Mouse (Mus musculus) neural tube, embryonic 12.5 days (tissue): ENCODE data around the gene Olfm2. TPM values are rescaled to one million over a fixed set of nuclear protein-coding genes. Genes with fewer than 3 reads are reported as not detected.

Source experiments
- ATAC-seq: fragments of 200-750 bp; cut with Nextera tagmentation; 2 replicates; pipeline ENCODE4 v1.8.0; 2017; ENCODE audit warnings: low read depth, mild to moderate bottlenecking, moderate TSS enrichment, moderate library complexity; ENCODE audit not compliant: low FRiP score
- H3K27ac ChIP-seq: fragments of 300-500 bp; sonication (generic); 2 replicates; pipeline ENCODE4 v1.5.1; 2016
- H3K27me3 ChIP-seq: fragments of 300-500 bp; sonication (generic); replicated peaks from 2 replicates; pipeline ENCODE4 v1.6.1; 2016; ENCODE audit warnings: mild to moderate bottlenecking
- H3K36me3 ChIP-seq: fragments of 300-500 bp; sonication (generic); 2 replicates; pipeline ENCODE4 v1.6.1; 2016; ENCODE audit warnings: mild to moderate bottlenecking
- H3K4me1 ChIP-seq: fragments of 300-500 bp; sonication (generic); 2 replicates; pipeline ENCODE4 v1.6.1; 2016
- H3K4me2 ChIP-seq: fragments of 300-500 bp; sonication (generic); replicated peaks from 2 replicates; pipeline ENCODE4 v1.6.1; 2016; ENCODE audit warnings: mild to moderate bottlenecking
- H3K4me3 ChIP-seq: fragments of 300-500 bp; sonication (generic); 2 replicates; pipeline ENCODE4 v1.5.1; 2016
- H3K9ac ChIP-seq: fragments of 300-500 bp; sonication (generic); 2 replicates; pipeline ENCODE4 v1.6.1; 2016; ENCODE audit warnings: mild to moderate bottlenecking
- H3K9me3 ChIP-seq: fragments of 300-500 bp; sonication (generic); 2 replicates; pipeline ENCODE4 v1.6.1; 2016; ENCODE audit warnings: mild to moderate bottlenecking
- WGBS: fragments of 180-500 bp; shearing (Covaris S2); methylation state at CpG from one replicate; pipeline ENCODE4 v1.1.7; 2016; 5-methylcytosine and 5-hydroxymethylcytosine counted together
- polyA plus RNA-seq: library from polyadenylated mRNA; unstranded; fragments of >200 nt; fragmentation: Nextera tagmentation; extraction: Ambion mirVana; gene quantifications from 2 replicates; pipeline ENCODE4 v1.2.1, GENCODE M21; 2016

The Olfm2 gene
- polyA plus RNA-seq, 1 experiment from 2014 or later, result 89.8 TPM

DNA sequence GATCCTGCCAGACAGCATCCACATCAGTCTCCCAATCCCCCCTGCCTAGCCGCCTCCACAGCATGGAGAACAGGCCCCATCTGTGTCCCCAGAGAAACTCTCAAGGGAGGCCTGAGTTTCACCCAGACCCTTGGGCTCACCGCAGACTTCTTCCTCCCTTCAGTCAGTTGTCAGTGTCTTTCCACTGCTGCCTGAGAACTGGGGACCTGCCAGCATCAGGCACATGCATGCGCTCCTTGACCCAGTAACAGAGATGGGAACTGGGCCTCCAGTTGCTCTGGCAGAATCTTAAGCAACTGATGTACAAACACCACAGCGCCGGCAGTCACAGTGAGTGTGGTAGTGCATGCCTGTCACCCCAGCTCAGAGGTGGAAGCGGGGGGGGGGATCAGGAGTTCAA, 12.7 kb upstream of the Olfm2 start:
- 83% methylated on average over 6 of the region's 6 CpGs for WGBS
- Histone ChIP-seq H3K4me3 (no peak overlapping the region), H3K27ac (no peak overlapping the region), H3K4me1 (no peaks in the 10 kb centered on the region), H3K27me3 (no peaks in the 10 kb centered on the region), H3K4me2 (no peak overlapping the region), H3K9ac (no peak overlapping the region), H3K9me3 (no peaks in the 10 kb centered on the region), H3K36me3 (no peaks in the 10 kb centered on the region)
- ATAC-seq, result no peak

DNA sequence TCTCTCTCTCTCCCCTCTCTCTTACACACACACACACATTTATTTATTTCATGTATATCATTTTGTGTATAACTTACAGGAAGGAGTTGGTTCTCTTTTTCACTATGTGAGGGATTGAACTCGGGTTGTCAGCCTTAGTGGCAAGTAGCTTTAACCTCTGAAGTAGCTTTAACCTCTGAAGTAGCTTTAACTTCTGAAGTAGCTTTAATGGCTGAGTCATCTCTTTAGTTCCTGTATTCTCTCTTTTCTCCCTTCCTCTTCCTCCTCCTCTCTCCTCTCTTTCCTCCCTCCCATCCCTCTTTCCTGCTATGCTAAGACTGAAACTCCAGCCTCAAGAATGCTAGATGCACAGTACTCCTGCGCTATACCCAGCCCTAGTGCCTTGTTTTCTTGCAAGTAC, 12.1 kb upstream of the Olfm2 start:
- Histone ChIP-seq H3K9ac (no peak overlapping the region), H3K36me3 (no peaks in the 10 kb centered on the region), H3K4me3 (no peak overlapping the region), H3K27me3 (no peaks in the 10 kb centered on the region), H3K27ac (no peak overlapping the region), H3K4me1 (no peaks in the 10 kb centered on the region), H3K9me3 (no peaks in the 10 kb centered on the region), H3K4me2 (no peak overlapping the region)
- ATAC-seq, result no peak
- WGBS, result 85% methylated on average over 2 of the region's 2 CpGs

- H3K9ac ChIP-seq, result no peak overlapping the region
- no peak overlapping the region for H3K4me2 ChIP-seq
- H3K27ac ChIP-seq, result no peak overlapping the region
- no peaks in the 10 kb centered on the region for H3K9me3 ChIP-seq
- WGBS, result 56% methylated on average over 6 of the region's 6 CpGs
- no peak for ATAC-seq
- H3K4me1 ChIP-seq, result no peaks in the 10 kb centered on the region
- H3K27me3 ChIP-seq, result no peaks in the 10 kb centered on the region
- no peak overlapping the region for H3K4me3 ChIP-seq
- no peaks in the 10 kb centered on the region for H3K36me3 ChIP-seq
Observed at GRCm38 (mm10) chr9:20757087-20757955, 11.2 kb upstream of the Olfm2 start.

- no peak for ATAC-seq
- Histone ChIP-seq H3K4me3 (no peak overlapping the region), H3K27ac (no peak overlapping the region), H3K4me1 (no peaks in the 10 kb centered on the region), H3K27me3 (no peaks in the 10 kb centered on the region), H3K36me3 (no peaks in the 10 kb centered on the region), H3K9me3 (no peaks in the 10 kb centered on the region), H3K4me2 (no peak overlapping the region), H3K9ac (no peak overlapping the region)
- 90% methylated on average over 4 of the region's 4 CpGs for WGBS
Observed at GRCm38 (mm10) chr9:20756081-20756700, 10.0 kb upstream of the Olfm2 start.

DNA sequence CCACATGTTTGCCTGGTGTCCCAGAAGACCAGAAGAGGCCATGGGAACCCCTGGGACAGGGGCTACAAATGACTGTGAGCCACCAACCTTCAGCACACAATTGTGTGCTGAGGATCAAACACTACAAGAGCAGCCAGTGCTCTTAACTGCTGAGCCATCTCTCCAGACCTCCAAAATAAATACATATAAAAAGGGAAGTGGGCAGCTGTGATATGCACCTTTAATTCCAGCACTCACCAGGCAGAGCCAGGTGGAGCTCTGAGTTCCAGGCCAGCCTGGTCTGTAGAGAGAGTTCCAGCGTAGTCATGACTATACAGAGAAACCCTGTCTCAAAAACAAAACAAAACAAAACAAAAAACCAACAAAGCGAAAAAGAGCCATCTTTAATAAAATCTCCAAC, 8.2 kb upstream of the Olfm2 start:
- H3K27me3 ChIP-seq, result no peaks in the 10 kb centered on the region
- H3K36me3 ChIP-seq, result no peaks in the 10 kb centered on the region
- no peak overlapping the region for H3K4me3 ChIP-seq
- no peaks in the 10 kb centered on the region for H3K9me3 ChIP-seq
- H3K27ac ChIP-seq, result no peak overlapping the region
- ATAC-seq, result no peak
- H3K4me1 ChIP-seq, result no peaks in the 10 kb centered on the region
- no peak overlapping the region for H3K4me2 ChIP-seq
- H3K9ac ChIP-seq, result no peak overlapping the region
- 86% methylated on average over 2 of the region's 2 CpGs for WGBS

DNA sequence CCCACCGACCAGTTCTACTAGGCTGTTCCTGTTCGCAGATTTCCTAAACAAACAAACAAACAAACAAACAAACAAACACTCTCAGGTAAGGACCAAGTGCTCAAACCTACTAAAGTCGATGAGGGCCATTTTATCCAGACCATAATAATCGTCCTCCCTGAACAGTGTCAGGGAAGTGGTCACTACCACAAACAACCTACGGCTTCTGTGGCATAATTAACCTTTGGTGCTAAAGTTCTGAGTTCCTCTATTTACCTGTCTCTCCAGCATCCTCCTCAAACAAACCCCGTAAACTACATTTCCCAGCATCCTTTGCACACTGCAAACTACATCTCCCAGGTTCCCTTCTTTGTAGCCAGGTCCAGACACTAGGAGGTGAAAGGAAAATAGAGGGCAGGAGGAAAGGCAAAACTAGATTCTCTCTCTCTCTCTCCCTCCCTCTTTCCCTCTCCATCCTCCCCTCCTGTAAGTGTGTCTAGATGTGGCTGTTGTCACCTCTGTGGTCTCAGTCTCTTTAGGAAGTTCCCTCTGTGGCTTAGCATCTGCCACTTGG, 5.4 kb upstream of the Olfm2 start:
- Histone ChIP-seq H3K27me3 (peaks cover 2% of the 10 kb centered on the region; the same call in 1 of the 2 replicates), H3K4me1 (peaks cover 12% of the 10 kb centered on the region), H3K27ac (no peak overlapping the region), H3K4me3 (no peak overlapping the region), H3K4me2 (no peak overlapping the region), H3K36me3 (no peaks in the 10 kb centered on the region), H3K9ac (no peak overlapping the region), H3K9me3 (no peaks in the 10 kb centered on the region)
- ATAC-seq, result peak; percentile 37; the same call in 1 of the 2 replicates
- 51% methylated on average over 6 of the region's 6 CpGs for WGBS

- no peak overlapping the region for H3K4me2 ChIP-seq
- no peak overlapping the region for H3K27ac ChIP-seq
- 86% methylated on average over 5 of the region's 5 CpGs for WGBS
- H3K9me3 ChIP-seq, result no peaks in the 10 kb centered on the region
- H3K27me3 ChIP-seq, result peaks cover 25% of the 10 kb centered on the region
- H3K4me3 ChIP-seq, result no peak overlapping the region
- H3K4me1 ChIP-seq, result peaks cover 21% of the 10 kb centered on the region
- no peak overlapping the region for H3K9ac ChIP-seq
- H3K36me3 ChIP-seq, result no peaks in the 10 kb centered on the region
- ATAC-seq, result no peak
Observed at GRCm38 (mm10) chr9:20749213-20749612, 3.1 kb upstream of the Olfm2 start.

GRCm38 (mm10) chr9:20748540-20748939, 2.4 kb upstream of the Olfm2 start:
- Histone ChIP-seq H3K36me3 (no peaks in the 10 kb centered on the region), H3K27ac (no peak overlapping the region), H3K9ac (no peak overlapping the region), H3K9me3 (no peaks in the 10 kb centered on the region), H3K4me2 (no peak overlapping the region), H3K4me3 (no peak overlapping the region), H3K27me3 (peaks cover 30% of the 10 kb centered on the region), H3K4me1 (peaks cover 21% of the 10 kb centered on the region)
- ATAC-seq, result no peak
- WGBS, result 81% methylated on average over 3 of the region's 3 CpGs

GRCm38 (mm10) chr9:20747682-20748081, 1.5 kb upstream of the Olfm2 start:
- Histone ChIP-seq H3K4me2 (no peak overlapping the region), H3K27me3 (peaks cover 30% of the 10 kb centered on the region), H3K9me3 (no peaks in the 10 kb centered on the region), H3K27ac (no peak overlapping the region), H3K4me3 (no peak overlapping the region), H3K36me3 (no peaks in the 10 kb centered on the region), H3K4me1 (peaks cover 21% of the 10 kb centered on the region), H3K9ac (no peak overlapping the region)
- WGBS, result 9% methylated on average over 3 of the region's 3 CpGs
- no peak for ATAC-seq

DNA sequence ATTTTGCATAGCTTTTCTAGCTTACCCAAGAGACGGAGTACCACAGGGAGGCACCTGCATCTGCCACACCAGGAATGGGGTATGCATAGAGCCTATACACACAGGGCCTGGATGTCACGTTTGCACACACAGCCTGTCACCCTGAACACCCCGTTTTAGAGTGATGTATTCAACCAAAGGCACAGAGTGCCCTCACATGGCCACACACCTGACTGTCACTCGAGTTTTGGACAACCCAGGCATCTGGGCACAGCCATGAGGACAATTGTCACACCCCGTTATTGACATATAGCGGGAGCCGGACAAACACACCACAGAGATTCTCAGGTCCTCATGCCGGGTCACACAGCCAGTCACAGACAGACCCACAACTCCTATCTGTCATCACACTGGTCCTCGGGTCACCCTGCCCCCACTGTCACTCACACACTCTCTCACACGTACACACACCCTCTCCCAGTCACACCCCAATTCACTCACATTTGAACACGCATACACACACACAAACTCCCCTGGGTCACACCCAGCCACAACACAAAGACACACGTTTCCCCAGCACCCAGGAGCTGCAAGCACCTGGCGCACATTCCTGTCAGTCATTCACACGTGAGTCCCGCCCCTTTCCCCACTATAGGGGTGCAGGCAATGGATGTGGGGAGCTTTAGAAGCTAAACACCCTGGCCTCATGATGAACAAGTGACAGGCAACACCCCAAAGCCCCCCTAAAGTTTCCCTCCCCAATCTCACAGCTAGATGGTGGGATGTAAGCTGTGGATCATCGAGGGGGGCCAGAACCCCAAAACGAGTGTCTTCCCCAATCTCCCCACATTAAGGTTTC, 801 bp downstream of the Olfm2 start:
- Histone ChIP-seq H3K4me1 (peaks cover 21% of the 10 kb centered on the region), H3K4me3 (peak overlapping the region; percentile 53), H3K9me3 (no peaks in the 10 kb centered on the region), H3K27ac (no peak overlapping the region), H3K9ac (peak overlapping the region; percentile 65), H3K4me2 (peak overlapping the region; percentile 87), H3K27me3 (peaks cover 30% of the 10 kb centered on the region), H3K36me3 (no peaks in the 10 kb centered on the region)
- 9% methylated on average over 17 of the region's 17 CpGs for WGBS
- peak; percentile 22 for ATAC-seq

GRCm38 (mm10) chr9:20743946-20744738, 2.0 kb downstream of the Olfm2 start:
- H3K36me3 ChIP-seq, result no peaks in the 10 kb centered on the region
- H3K4me1 ChIP-seq, result peaks cover 21% of the 10 kb centered on the region
- 7% methylated on average over 22 of the region's 22 CpGs for WGBS
- no peak overlapping the region for H3K9ac ChIP-seq
- no peaks in the 10 kb centered on the region for H3K9me3 ChIP-seq
- H3K4me2 ChIP-seq, result peak overlapping the region; percentile 87
- no peak for ATAC-seq
- peak overlapping the region; percentile 7; the same call in 1 of the 2 replicates for H3K4me3 ChIP-seq
- H3K27ac ChIP-seq, result no peak overlapping the region
- peaks cover 30% of the 10 kb centered on the region for H3K27me3 ChIP-seq
